25 mouse cellular contexts compared by ENCODE assay signal in the genomic region with DNA sequence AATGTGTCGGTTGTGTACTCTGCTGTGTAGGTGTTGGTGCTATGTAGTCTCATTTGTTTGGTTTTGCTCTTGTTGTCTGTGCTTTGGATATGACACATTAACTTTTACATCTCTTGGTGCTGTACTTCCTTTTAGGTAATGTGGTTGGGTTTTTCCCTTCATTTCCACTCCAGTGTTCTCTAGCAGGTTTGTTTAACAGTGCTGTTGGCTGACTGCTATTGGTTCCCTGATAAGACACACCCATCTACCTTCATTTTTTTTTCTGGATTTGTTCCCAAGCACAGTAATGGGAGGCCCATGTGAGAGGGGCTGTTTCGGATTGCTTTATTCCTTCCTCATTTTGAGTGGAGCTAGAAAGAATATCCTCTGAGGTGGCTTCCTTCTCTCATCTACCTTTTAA. TPM values are rescaled to one million over a fixed set of nuclear protein-coding genes. Genes with fewer than 3 reads are reported as not detected.
DNase-seq lines count a peak whose midpoint lies in the region; ATAC-seq and TF ChIP-seq lines count a peak whose summit lies in the region.
"Had no signal": no experiment of that assay in that cellular context is flagged by ENCODE, and none has a peak within 500 bp of the region (broad histone marks: within the 10 kb centered on the region; RNA-seq: fewer than 3 reads in every experiment).

No protein-coding gene starts in this region.

- TF ChIP-seq POLR2A in CH12.LX (IDR thresholded peaks at IDR 0.05; ENCODE audit: low read depth, low read length): no peak

- no peak for TF ChIP-seq RAD21 in CH12.LX (IDR thresholded peaks at IDR 0.05; ENCODE audit: low read depth, low read length)

- TF ChIP-seq EP300 in lung, postnatal 0 days (IDR thresholded peaks at IDR 0.05): no peak
- TF ChIP-seq EP300 in CH12.LX (IDR thresholded peaks at IDR 0.05; ENCODE audit: low read length): no peak; the same call in 1 of the 2 replicates

- no peaks in the 10 kb centered on the region for H3K27me3 ChIP-seq in lung, postnatal 0 days (replicated peaks; ENCODE audit: insufficient read depth, low read length)
- H3K27me3 ChIP-seq in CH12.LX (replicated peaks): no peaks in the 10 kb centered on the region
- H3K27me3 ChIP-seq in splenic B cell, adult 2 months (ENCODE audit: control insufficient read depth, insufficient read depth, low read length, poor library complexity, severe bottlenecking): no peaks in the 10 kb centered on the region

- no peak overlapping the region for H3K4me2 ChIP-seq in lung, postnatal 0 days (replicated peaks; ENCODE audit: low read depth, low read length)
- peak overlapping the region; percentile 89 for H3K4me2 ChIP-seq in CH12.LX (ENCODE audit: insufficient read depth, low read depth, poor library complexity, severe bottlenecking)

- no peak overlapping the region for H3K9ac ChIP-seq in lung, postnatal 0 days (replicated peaks; ENCODE audit: low read depth)
- 0 out of 2 replicates have a peak overlapping the region, but pooled peaks have one; percentile 85 for H3K9ac ChIP-seq in CH12.LX (ENCODE audit: insufficient read depth, low read depth)
- H3K9ac ChIP-seq: hindbrain, embryonic 13.5 days; limb, embryonic 13.5 days; lung, embryonic 15.5 days; midbrain, embryonic 13.5 days had no signal

- no peak overlapping the region for H3K4me3 ChIP-seq in lung, postnatal 0 days (ENCODE audit: low read depth, low read length)
- H3K4me3 ChIP-seq in CH12.LX (replicated peaks in 1 of 3; ENCODE audit: low read depth in 2 of 3, low read length in 2 of 3, poor library complexity in 1 of 3): no peak overlapping the region
- H3K4me3 ChIP-seq: erythroblast, embryonic 14.5 days; megakaryocyte, embryonic 14.5 days had no signal

- no peak for ATAC-seq in lung, postnatal 0 days
- ATAC-seq: Patski had no signal

- in situ Hi-C loops in CH12.LX (cut with MboI; ENCODE audit: low pct_ligation_motif_present, low pct_unique_long_range_greater_than_20kb, low sequenced_read_pairs): no loop called here

- peak; percentile 21 for DNase-seq in lung, postnatal 0 days (ENCODE audit: low spot score)
- no peak for DNase-seq in lung, postnatal 4 days
- DNase-seq in CH12.LX (ENCODE audit: extremely low read depth): peak; percentile 71
- peak; percentile 30 for DNase-seq in induced T-regulatory cell, adult 2 months (ENCODE audit: low read depth)
- DNase-seq in splenic B cell, adult 2 months (ENCODE audit: low read depth, low spot score): peak; percentile 5
- no peak for DNase-seq in spleen, adult 12 weeks (ENCODE audit: low spot score)
- no peak for DNase-seq in thymus, postnatal 10 days (ENCODE audit: low spot score in 2 of 2)
- no peak for DNase-seq in embryo, embryonic 10.5 days (ENCODE audit: low spot score)
- DNase-seq: adrenal gland, postnatal 14 days; cerebellum, adult 11 months; cerebellum, postnatal 36 days; heart, postnatal 36 days; kidney, adult 8-10 months; lung, postnatal 36 days; right cerebral cortex, adult 18-20 months; thymus, postnatal 36 days had no signal

- dilution Hi-C loops in CH12.LX (cut with MboI; ENCODE audit: extremely low pct_ligation_motif_present, extremely low pct_unique_long_range_greater_than_20kb, low sequenced_read_pairs): no loop called here

- H3K79me2 ChIP-seq in CH12.LX (replicated peaks; ENCODE audit: control insufficient read depth, extremely low read depth, insufficient read depth, poor library complexity, severe bottlenecking): no peaks in the 10 kb centered on the region; the same call in 1 of the 2 replicates

- no peaks in the 10 kb centered on the region for H3K36me3 ChIP-seq in lung, postnatal 0 days (ENCODE audit: insufficient read depth, low read length)
- no peaks in the 10 kb centered on the region for H3K36me3 ChIP-seq in CH12.LX (replicated peaks in 1 of 2; ENCODE audit: control insufficient read depth in 1 of 2, insufficient read depth in 1 of 2, low read length in 1 of 2)
- no peaks in the 10 kb centered on the region for H3K36me3 ChIP-seq in splenic B cell, adult 2 months (ENCODE audit: control insufficient read depth, insufficient read depth, low read length, poor library complexity, severe bottlenecking)
- H3K36me3 ChIP-seq: heart, embryonic 15.5 days; hindbrain, embryonic 13.5 days; limb, embryonic 13.5 days; lung, embryonic 15.5 days; midbrain, embryonic 13.5 days had no signal

- 59% methylated on average over 2 of the region's 2 CpGs for WGBS in lung, postnatal 0 days

- H3K4me1 ChIP-seq in lung, postnatal 0 days (ENCODE audit: insufficient read depth, low read depth, low read length): no peaks in the 10 kb centered on the region
- H3K4me1 ChIP-seq in CH12.LX (ENCODE audit: control insufficient read depth in 1 of 2, insufficient read depth in 2 of 2): peaks cover 0 to 18% of the 10 kb centered on the region in 2 experiments; a peak in 2 of 4 replicates
- H3K4me1 ChIP-seq: heart, embryonic 15.5 days; limb, embryonic 13.5 days; lung, embryonic 15.5 days had no signal

- H3K27ac ChIP-seq in lung, postnatal 0 days (ENCODE audit: low read length): no peak overlapping the region
- H3K27ac ChIP-seq in CH12.LX (ENCODE audit: insufficient read depth, low read depth): peak overlapping the region; percentile 69; the same call in 1 of the 2 replicates
- H3K27ac ChIP-seq: hindbrain, embryonic 13.5 days; limb, embryonic 13.5 days had no signal

- no peaks in the 10 kb centered on the region for H3K9me3 ChIP-seq in lung, postnatal 0 days (ENCODE audit: low read length)
- H3K9me3 ChIP-seq in CH12.LX (replicated peaks; ENCODE audit: low read length): no peaks in the 10 kb centered on the region
- H3K9me3 ChIP-seq: heart, embryonic 15.5 days; hindbrain, embryonic 13.5 days; limb, embryonic 13.5 days; lung, embryonic 15.5 days; midbrain, embryonic 13.5 days had no signal

- TF ChIP-seq CTCF in lung, postnatal 0 days (IDR thresholded peaks at IDR 0.05): no peak
- no peak for TF ChIP-seq CTCF in CH12.LX (conservative IDR thresholded peaks at IDR 0.05 in 1 of 2, IDR thresholded peaks at IDR 0.05 in 1 of 2; ENCODE audit: low read depth in 2 of 2, low read length in 2 of 2)

TF ChIP-seq in CH12.LX, 34 proteins besides CTCF, POLR2A, EP300 and RAD21:
- TF ChIP-seq E2F4 (IDR thresholded peaks at IDR 0.05; ENCODE audit: insufficient replicate concordance, low read depth, low read length) (no peak), TBP (conservative IDR thresholded peaks at IDR 0.05; ENCODE audit: low read depth, low read length) (0 out of 2 replicates have a peak, but pooled peaks have one; percentile 19), JUN (IDR thresholded peaks at IDR 0.05; ENCODE audit: insufficient read depth, low read depth, low read length) (no peak), JUND (conservative IDR thresholded peaks at IDR 0.05; ENCODE audit: low read depth, low read length) (no peak), ZNF384 (IDR thresholded peaks at IDR 0.05; ENCODE audit: low read depth, low read length) (peak; percentile 88), UBTF (IDR thresholded peaks at IDR 0.05; ENCODE audit: low read depth, low read length) (no peak), ZKSCAN1 (IDR thresholded peaks at IDR 0.05; ENCODE audit: borderline replicate concordance, low read depth, low read length) (no peak), POLR2AphosphoS2 (IDR thresholded peaks at IDR 0.05; ENCODE audit: low read depth, low read length) (no peak), BHLHE40 (IDR thresholded peaks at IDR 0.05; ENCODE audit: low read depth, low read length) (0 out of 2 replicates have a peak, but pooled peaks have one; percentile 10), TCF12 (IDR thresholded peaks at IDR 0.05; ENCODE audit: low read depth, low read length) (no peak), ZC3H11A (IDR thresholded peaks at IDR 0.05; ENCODE audit: low read depth, low read length) (no peak), CHD1 (IDR thresholded peaks at IDR 0.05; ENCODE audit: low read depth, low read length) (no peak), USF2 (conservative IDR thresholded peaks at IDR 0.05; ENCODE audit: low read depth, low read length) (no peak), MAX (IDR thresholded peaks at IDR 0.05; ENCODE audit: low read length) (no peak), SIN3A (IDR thresholded peaks at IDR 0.05; ENCODE audit: low read length) (no peak), IRF4 (IDR thresholded peaks at IDR 0.05; ENCODE audit: low read depth, low read length) (peak; percentile 56)
TF ChIP-seq in CH12.LX: peak in this region for 4.

RNA-seq across cellular contexts. Expression of gene Mid2, which starts 0.9 kb away (rescaled TPM):
- polyA plus RNA-seq in lung, postnatal 0 days (2015; fragmentation: Nextera tagmentation; extraction: Ambion mirVana): 7.7 and 9.0 TPM in 2 replicates
- 5.0 and 8.7 TPM in 2 replicates for total RNA-seq in CH12.LX (2012; rRNA removed)
- total RNA-seq in CH12.LX (2014; rRNA removed): 4.1 and 4.3 TPM in 2 replicates
- polyA plus RNA-seq in CH12.LX (2012; ENCODE audit: insufficient read length, low read depth): 4.7 and 5.4 TPM in 2 replicates
- total RNA-seq: MEL had no signal
- polyA plus RNA-seq: erythroblast, embryonic 14.5 days had no signal

Comparison
In these comparisons a context has a peak if more than half of its experiments do, and no peak if none do; other contexts are left out.
1. DNase-seq: peak in lung, postnatal 0 days (single experiment), CH12.LX (single experiment), induced T-regulatory cell, adult 2 months (single experiment) and splenic B cell, adult 2 months (single experiment); none in lung, postnatal 4 days (0 of 2), spleen, adult 12 weeks (single experiment), thymus, postnatal 10 days (0 of 2) and embryo, embryonic 10.5 days (single experiment).